Mouse (Mus musculus): ENCODE results near the gene Gm20604.
A peak's percentile ranks its signal among the peaks of the same experiment; 100 is the strongest.

The Gm20604 gene

GRCm38 (mm10) chr12:102705216-102705871 is 53.1 kb downstream of the Gm20604 start:
- DNase-seq: peak; percentile 97

DNA sequence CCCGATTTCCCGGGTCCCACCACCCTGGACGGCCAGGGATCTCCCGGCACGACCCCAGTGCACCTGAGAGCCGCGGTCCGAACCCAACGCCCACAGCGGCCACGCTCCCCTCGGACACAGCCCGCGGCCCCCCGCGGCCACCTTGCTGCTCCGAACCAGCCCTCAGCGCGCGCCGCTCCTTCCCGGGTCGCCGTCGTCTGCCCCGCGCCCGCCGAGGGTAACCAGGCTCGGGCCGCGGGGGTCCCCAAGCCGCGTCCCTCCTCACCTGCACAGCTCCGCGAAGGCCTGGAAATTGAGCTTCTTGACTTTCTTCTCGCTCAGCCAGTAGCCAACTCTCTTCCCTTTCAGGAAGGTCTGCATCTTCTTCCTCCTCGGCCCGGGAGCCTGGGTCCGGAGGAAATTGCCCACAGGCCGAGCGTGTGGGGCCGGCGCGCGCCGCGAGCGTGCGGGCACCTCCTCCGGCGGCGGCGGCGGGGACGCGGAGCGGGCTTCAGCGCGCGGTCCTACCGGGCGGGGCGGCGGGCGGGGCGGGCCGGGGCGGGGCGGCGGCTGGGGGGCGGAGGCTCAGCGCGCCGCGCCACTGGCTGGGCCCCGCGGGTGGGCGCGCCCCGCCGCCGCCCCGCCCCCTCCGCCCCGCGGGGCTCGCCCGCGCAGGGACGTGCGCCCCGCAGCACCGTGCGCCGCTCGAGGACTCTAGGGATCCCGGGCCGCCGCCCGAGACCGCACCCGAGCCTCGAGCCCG is 53.8 kb downstream of the Gm20604 start, which contains the start of gene Itpk1:
Itpk1 (minus strand) TSS at position 474 of the 742 bp plus-strand sequence.
- peak; percentile 68 for DNase-seq

DNA sequence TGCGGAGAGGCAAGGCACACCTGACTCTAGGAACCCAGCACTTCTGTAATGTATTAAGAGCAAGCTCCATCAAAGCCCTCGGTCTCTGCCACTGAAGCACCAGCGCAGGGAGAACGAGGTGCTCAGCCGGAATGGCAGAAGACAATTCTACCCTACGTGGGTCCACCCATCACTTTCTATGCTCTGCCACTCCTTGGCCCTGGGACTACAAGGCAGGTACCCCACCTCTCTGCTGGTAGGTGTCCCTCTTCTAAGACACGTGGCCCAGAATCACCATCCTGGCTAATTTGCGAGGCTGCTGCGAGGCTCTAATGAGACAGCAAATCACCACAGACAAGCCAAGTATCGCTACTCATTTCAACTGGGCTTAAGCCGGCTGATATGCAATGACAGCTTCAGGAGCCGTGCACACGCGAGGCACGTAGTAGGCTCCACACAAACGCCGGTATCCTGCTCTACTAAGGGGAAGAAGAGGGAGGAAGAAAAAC is 54.5 kb downstream of the Gm20604 start:
- no peak for DNase-seq

DNA sequence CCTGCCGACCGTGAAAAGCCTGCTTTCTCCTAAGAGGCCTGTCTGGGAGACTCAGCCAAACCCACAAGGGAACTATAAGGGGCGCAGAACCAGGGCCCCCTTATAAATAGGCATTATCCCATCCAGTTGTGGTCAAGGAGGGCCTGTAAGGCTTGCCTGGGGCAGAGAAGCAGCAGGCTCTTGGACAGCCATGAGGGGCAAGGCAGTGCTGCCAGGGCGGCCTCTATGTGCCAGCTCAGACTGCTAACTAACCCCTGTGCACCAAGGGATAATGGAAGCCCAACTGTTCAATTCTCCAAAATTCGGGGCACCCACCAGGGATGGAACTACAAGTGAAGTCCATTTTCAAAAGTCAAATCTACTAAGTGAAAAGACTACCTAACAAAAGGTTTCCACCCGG is 55.0 kb downstream of the Gm20604 start:
- DNase-seq: no peak

GRCm38 (mm10) chr12:102703111-102703412 is 55.4 kb downstream of the Gm20604 start:
- DNase-seq: no peak

GRCm38 (mm10) chr12:102702356-102703110 is 55.9 kb downstream of the Gm20604 start:
- DNase-seq: peak; percentile 95

GRCm38 (mm10) chr12:102701691-102702207 is 56.7 kb downstream of the Gm20604 start:
- no peak for DNase-seq

GRCm38 (mm10) chr12:102700453-102700852 is 58.0 kb downstream of the Gm20604 start:
- DNase-seq: no peak

- no peak for DNase-seq
Observed at GRCm38 (mm10) chr12:102699156-102699555, 59.3 kb downstream of the Gm20604 start.

DNA sequence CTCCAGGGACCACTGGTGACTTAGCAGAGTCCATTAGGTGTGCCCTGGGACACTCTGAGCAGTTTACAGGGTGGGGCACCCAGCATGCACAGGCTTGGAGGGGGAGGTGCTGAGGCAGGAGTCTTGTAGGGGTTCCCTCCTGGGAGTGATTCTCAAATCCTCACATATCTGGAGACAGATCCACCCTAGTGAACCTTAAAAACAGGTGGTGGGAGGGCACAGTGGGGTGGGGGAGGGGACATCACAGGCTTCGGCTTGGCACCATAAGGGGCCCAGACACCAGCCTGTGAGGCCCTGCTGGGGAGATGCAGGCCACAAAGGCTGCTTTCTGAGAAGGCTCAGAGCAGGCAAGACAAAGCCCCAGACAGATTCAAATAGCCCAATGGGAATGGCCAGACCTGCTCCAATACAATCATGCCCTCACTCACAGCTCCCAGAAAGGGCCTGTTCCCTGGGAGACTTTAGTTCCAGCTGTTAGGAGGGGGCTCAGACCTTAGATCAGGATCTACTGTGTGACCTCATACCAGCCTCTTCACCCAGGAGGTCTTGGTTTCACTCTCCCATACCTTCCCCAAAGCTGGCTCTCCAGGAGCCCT is 60.3 kb downstream of the Gm20604 start:
- no peak for DNase-seq

GRCm38 (mm10) chr12:102697381-102697780 is 61.1 kb downstream of the Gm20604 start:
- DNase-seq: no peak

DNA sequence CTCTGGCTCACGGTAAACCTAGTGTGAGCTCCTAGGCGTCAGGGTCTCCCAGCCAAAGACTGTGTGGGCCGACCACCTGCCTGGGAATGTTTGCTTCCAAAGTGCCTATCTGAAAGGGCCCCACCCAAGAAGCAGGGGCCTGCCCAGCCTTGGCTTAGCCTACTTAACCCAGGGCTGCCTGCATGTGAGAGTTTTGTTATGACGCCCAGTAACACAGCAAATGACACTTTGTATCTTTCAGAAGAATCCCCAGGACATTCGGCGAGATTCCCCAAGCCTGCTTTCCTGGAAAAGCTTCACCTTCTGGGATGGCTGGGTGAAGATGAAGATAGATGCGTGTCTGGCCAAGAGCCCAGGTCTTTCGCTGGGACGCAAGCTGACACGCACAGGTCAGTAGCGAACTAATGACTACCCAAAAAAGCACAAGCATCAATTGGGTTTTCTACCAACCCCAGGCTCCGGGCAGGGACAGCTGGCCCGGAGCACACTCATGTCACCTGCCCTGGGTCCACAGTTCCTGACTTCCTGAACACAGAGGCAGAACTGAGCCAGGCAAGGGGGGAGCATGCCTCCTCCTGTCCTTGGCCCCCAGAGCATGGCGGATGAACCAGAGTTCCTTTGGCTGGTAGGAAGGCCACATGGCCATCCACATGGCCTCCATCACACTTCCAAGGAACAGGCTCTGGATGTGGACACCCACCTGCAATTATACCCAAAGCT is 61.7 kb downstream of the Gm20604 start:
- no peak for DNase-seq

GRCm38 (mm10) chr12:102695369-102696239 is 62.9 kb downstream of the Gm20604 start:
- peak; percentile 72 for DNase-seq

GRCm38 (mm10) chr12:102691761-102692160 is 66.7 kb downstream of the Gm20604 start:
- DNase-seq: no peak
